Comparison of ENCODE assay signal across 8 mouse cellular contexts in genomic region chr14:100374494-100375217, GRCm38 (mm10).
DNase-seq lines count a peak whose midpoint lies in the region; ATAC-seq lines count a peak whose summit lies in the region.

No protein-coding gene starts in this region.

- H3K9me3 ChIP-seq in forebrain, embryonic 15.5 days, result no peaks in the 10 kb centered on the region
- no peaks in the 10 kb centered on the region for H3K9me3 ChIP-seq in neural tube, embryonic 15.5 days (replicated peaks)

- H3K4me2 ChIP-seq in forebrain, embryonic 15.5 days (replicated peaks), result peak overlapping the region; percentile 44
- H3K4me2 ChIP-seq in neural tube, embryonic 15.5 days, result peak overlapping the region; percentile 56

- H3K27ac ChIP-seq in forebrain, embryonic 15.5 days (replicated peaks), result peak overlapping the region; percentile 70
- peak overlapping the region; percentile 63 for H3K27ac ChIP-seq in neural tube, embryonic 15.5 days (replicated peaks)

- ATAC-seq in forebrain, embryonic 15.5 days (replicated peaks), result peak; percentile 96
- peak; percentile 87 for ATAC-seq in neural tube, embryonic 15.5 days (ENCODE audit: low FRiP score)

- H3K36me3 ChIP-seq in forebrain, embryonic 15.5 days, result no peaks in the 10 kb centered on the region
- no peaks in the 10 kb centered on the region for H3K36me3 ChIP-seq in neural tube, embryonic 15.5 days

- peaks cover 17% of the 10 kb centered on the region for H3K4me1 ChIP-seq in forebrain, embryonic 15.5 days
- peaks cover 6% of the 10 kb centered on the region; the same call in 1 of the 2 replicates for H3K4me1 ChIP-seq in neural tube, embryonic 15.5 days

- H3K27me3 ChIP-seq in forebrain, embryonic 15.5 days, result no peaks in the 10 kb centered on the region
- H3K27me3 ChIP-seq in neural tube, embryonic 15.5 days (replicated peaks), result no peaks in the 10 kb centered on the region

- peak; percentile 21 to 31 for DNase-seq in cerebellum, postnatal 25 days
- DNase-seq in layer of hippocampus, postnatal 25 days (ENCODE audit: extremely low spot score in 1 of 2, low spot score in 1 of 2), result peak; percentile 21 to 40
- no peak for DNase-seq in kidney, postnatal 4 days
- DNase-seq in urinary bladder, postnatal 36 days (ENCODE audit: low spot score in 2 of 2), result no peak
- no peak for DNase-seq in urinary bladder, adult 18-20 months (ENCODE audit: low spot score in 2 of 2)
- DNase-seq in ovary, postnatal 10 days (ENCODE audit: low spot score), result no peak

- H3K4me3 ChIP-seq in forebrain, embryonic 15.5 days, result peak overlapping the region; percentile 30
- peak overlapping the region; percentile 28 for H3K4me3 ChIP-seq in neural tube, embryonic 15.5 days (replicated peaks)

- WGBS in forebrain, embryonic 15.5 days, result 7% methylated on average over 18 of the region's 18 CpGs
- 20% methylated on average over 18 of the region's 18 CpGs for WGBS in neural tube, embryonic 15.5 days

- peak overlapping the region; percentile 29 for H3K9ac ChIP-seq in forebrain, embryonic 15.5 days (replicated peaks)
- peak overlapping the region; percentile 23; the same call in 1 of the 2 replicates for H3K9ac ChIP-seq in neural tube, embryonic 15.5 days (replicated peaks)

Comparison
In these comparisons a context has a peak if more than half of its experiments do, and no peak if none do; other contexts are left out.
1. DNase-seq: peak in cerebellum, postnatal 25 days (2 of 2) and layer of hippocampus, postnatal 25 days (2 of 2); none in kidney, postnatal 4 days (0 of 2), urinary bladder, postnatal 36 days (0 of 2), urinary bladder, adult 18-20 months (0 of 2) and ovary, postnatal 10 days (single experiment).